18 mouse cellular contexts compared by ENCODE assay signal in the genomic region with DNA sequence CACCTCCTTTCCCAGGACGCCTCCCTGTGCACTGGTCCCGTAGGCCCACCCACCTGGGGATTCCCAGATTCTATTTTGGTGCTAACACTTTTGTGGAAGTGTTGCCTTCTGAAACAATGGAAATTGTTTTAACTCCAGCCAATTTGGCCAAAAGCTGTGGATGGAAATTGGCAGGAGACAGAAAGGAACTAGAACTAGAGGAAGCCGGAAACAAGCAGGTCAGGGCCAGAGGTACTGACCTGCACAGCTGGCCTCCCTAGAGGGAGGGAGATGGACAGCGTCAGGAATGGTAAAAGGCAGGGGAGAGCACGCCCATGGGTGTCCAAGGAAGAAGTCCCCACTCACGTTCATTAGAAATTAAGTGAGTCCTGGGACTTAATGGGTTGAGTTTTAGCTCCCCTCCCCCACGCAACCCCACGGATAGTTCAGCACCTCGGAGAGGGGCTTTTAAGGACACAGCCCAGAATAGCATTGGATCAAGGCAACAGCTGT. TPM values are rescaled to one million over a fixed set of nuclear protein-coding genes. Genes with fewer than 3 reads are reported as not detected.
DNase-seq lines count a peak whose midpoint lies in the region; ATAC-seq and TF ChIP-seq lines count a peak whose summit lies in the region.
"Had no signal": no experiment of that assay in that cellular context is flagged by ENCODE, and none has a peak within 500 bp of the region (broad histone marks: within the 10 kb centered on the region; RNA-seq: fewer than 3 reads in every experiment).

No protein-coding gene starts in this region.

- no peak overlapping the region for H3K4me2 ChIP-seq in lung, embryonic 16.5 days (ENCODE audit: low read depth, low read length)
- H3K4me2 ChIP-seq in limb, embryonic 14.5 days (replicated peaks; ENCODE audit: low read depth, low read length, severe bottlenecking) = no peak overlapping the region
- H3K4me2 ChIP-seq: forebrain, embryonic 15.5 days; heart, embryonic 13.5 days; midbrain, embryonic 15.5 days had no signal

- no peak overlapping the region for H3K9ac ChIP-seq in lung, embryonic 16.5 days (ENCODE audit: low read length)
- no peak overlapping the region for H3K9ac ChIP-seq in limb, embryonic 14.5 days (ENCODE audit: low read depth, low read length, severe bottlenecking)
- H3K9ac ChIP-seq: forebrain, embryonic 15.5 days; heart, embryonic 13.5 days; midbrain, embryonic 15.5 days had no signal

- peak; percentile 39 for DNase-seq in adrenal gland, postnatal 14 days
- DNase-seq in adrenal gland, adult 18-20 months (ENCODE audit: low spot score in 2 of 2) = no peak
- no peak for DNase-seq in lung, adult 18-20 months
- DNase-seq in heart, adult 9 months (ENCODE audit: low spot score in 2 of 2) = peak; percentile 58 to 84
- peak; percentile 29 for DNase-seq in limb, embryonic 14.5 days (ENCODE audit: low spot score)
- DNase-seq in cerebellum, adult 11-12 months = no peak
- no peak for DNase-seq in lung, postnatal 14 days
- DNase-seq: thymus, postnatal 4 days had no signal

- no peaks in the 10 kb centered on the region for H3K36me3 ChIP-seq in lung, embryonic 16.5 days (ENCODE audit: control insufficient read depth, insufficient read depth, low read length)
- no peaks in the 10 kb centered on the region for H3K36me3 ChIP-seq in limb, embryonic 14.5 days (ENCODE audit: control insufficient read depth, insufficient read depth, low read length)
- H3K36me3 ChIP-seq: forebrain, embryonic 15.5 days; heart, embryonic 13.5 days; midbrain, embryonic 15.5 days had no signal

- 0 out of 2 replicates have a peak, but pooled peaks have one; percentile 46 for ATAC-seq in lung, embryonic 16.5 days (ENCODE audit: low read depth)
- ATAC-seq in limb, embryonic 14.5 days (ENCODE audit: low FRiP score, low read depth) = no peak
- ATAC-seq: forebrain, embryonic 15.5 days; intestine, postnatal 0 days; midbrain, embryonic 15.5 days had no signal

- WGBS in lung, embryonic 16.5 days = 40% methylated on average over 9 of the region's 9 CpGs
- WGBS in limb, embryonic 14.5 days = 52% methylated on average over 9 of the region's 9 CpGs

- no peak overlapping the region for H3K27ac ChIP-seq in lung, embryonic 16.5 days (ENCODE audit: low read length)
- no peak overlapping the region for H3K27ac ChIP-seq in limb, embryonic 14.5 days (replicated peaks; ENCODE audit: low read depth, low read length)
- H3K27ac ChIP-seq: forebrain, embryonic 15.5 days; heart, embryonic 13.5 days; midbrain, embryonic 15.5 days had no signal

- H3K9me3 ChIP-seq in lung, embryonic 16.5 days (ENCODE audit: control insufficient read depth, low read length) = no peaks in the 10 kb centered on the region
- no peaks in the 10 kb centered on the region for H3K9me3 ChIP-seq in limb, embryonic 14.5 days (ENCODE audit: control insufficient read depth, low read length)
- H3K9me3 ChIP-seq: forebrain, embryonic 15.5 days; heart, embryonic 13.5 days; midbrain, embryonic 15.5 days had no signal

- H3K27me3 ChIP-seq in lung, embryonic 16.5 days (ENCODE audit: control insufficient read depth, insufficient read depth, low read depth, low read length) = no peaks in the 10 kb centered on the region; the same call in 1 of the 2 replicates
- H3K27me3 ChIP-seq in limb, embryonic 14.5 days (ENCODE audit: control insufficient read depth, insufficient read depth, low read length) = peaks cover 18% of the 10 kb centered on the region; the same call in 1 of the 2 replicates

- no peak for TF ChIP-seq POLR2A in limb, embryonic 14.5 days (IDR thresholded peaks at IDR 0.05; ENCODE audit: borderline replicate concordance, extremely low read depth, insufficient read depth, insufficient read length)

- no peak overlapping the region for H3K4me3 ChIP-seq in lung, embryonic 16.5 days (ENCODE audit: low read length)
- H3K4me3 ChIP-seq in limb, embryonic 14.5 days (replicated peaks; ENCODE audit: low read length) = no peak overlapping the region
- H3K4me3 ChIP-seq: forebrain, embryonic 15.5 days; heart, embryonic 13.5 days; midbrain, embryonic 15.5 days had no signal

- peaks cover 6% of the 10 kb centered on the region; the same call in 1 of the 2 replicates for H3K4me1 ChIP-seq in lung, embryonic 16.5 days (replicated peaks; ENCODE audit: control insufficient read depth, insufficient read depth, low read length)
- H3K4me1 ChIP-seq in limb, embryonic 14.5 days (ENCODE audit: control insufficient read depth, insufficient read depth, low read length) = no peaks in the 10 kb centered on the region; the same call in 1 of the 2 replicates

RNA-seq across cellular contexts. Expression of gene Prnd, which starts 7.1 kb away (rescaled TPM):
- total RNA-seq in adrenal gland, postnatal 14 days (2021) = 0.98 and 2.8 TPM in 2 replicates
- under 1 TPM in 1 of 2 experiments, not detected in 1; 0.67 TPM for total RNA-seq in adrenal gland, adult 18-20 months (2021)
- polyA plus RNA-seq in lung, embryonic 16.5 days (2015; fragmentation: Nextera tagmentation; extraction: Ambion mirVana) = 33.6 and 38.3 TPM in 2 replicates
- 41.2 and 46.2 TPM in 2 replicates for polyA plus RNA-seq in limb, embryonic 14.5 days (2012; rRNA removed)
- polyA plus RNA-seq in limb, embryonic 14.5 days (2014; fragmentation: Nextera tagmentation; extraction: Ambion mirVana) = 44.6 and 50.5 TPM in 2 replicates
- total RNA-seq: common myeloid progenitor, adult 5-6 weeks had no signal

RNA-seq across cellular contexts. Expression of gene Prn, which starts 48.0 kb away (rescaled TPM):
- total RNA-seq in adrenal gland, postnatal 14 days (2021) = 0.79 and 1.1 TPM in 2 replicates
- total RNA-seq in adrenal gland, adult 18-20 months (2021) = not detected
- polyA plus RNA-seq in lung, embryonic 16.5 days (2015; fragmentation: Nextera tagmentation; extraction: Ambion mirVana) = not detected in 2 replicates
- polyA plus RNA-seq in limb, embryonic 14.5 days (2012; rRNA removed) = 0.12 TPM in 1 of 2 replicates, not detected in the other
- not detected in 2 replicates for polyA plus RNA-seq in limb, embryonic 14.5 days (2014; fragmentation: Nextera tagmentation; extraction: Ambion mirVana)
- total RNA-seq: common myeloid progenitor, adult 5-6 weeks; left cerebral cortex, postnatal 10 days had no signal
- polyA plus RNA-seq: brain, embryonic 14.5 days; heart, embryonic 13.5 days; intestine, postnatal 0 days; liver, embryonic 16.5 days; midbrain, embryonic 15.5 days; spleen, adult 2 months had no signal

RNA-seq across cellular contexts. Expression of gene Prnp, which starts 48.0 kb away (rescaled TPM):
- 73.3 and 74.6 TPM in 2 replicates for total RNA-seq in adrenal gland, postnatal 14 days (2021)
- total RNA-seq in adrenal gland, adult 18-20 months (2021) = 100 to 1,000 TPM in 1 of 2 experiments, 10 to 100 TPM in 1; 99.2 to 163 TPM
- 56.7 and 60.4 TPM in 2 replicates for polyA plus RNA-seq in lung, embryonic 16.5 days (2015; fragmentation: Nextera tagmentation; extraction: Ambion mirVana)
- 38.4 and 39.1 TPM in 2 replicates for polyA plus RNA-seq in limb, embryonic 14.5 days (2012; rRNA removed)
- 36.1 and 43.1 TPM in 2 replicates for polyA plus RNA-seq in limb, embryonic 14.5 days (2014; fragmentation: Nextera tagmentation; extraction: Ambion mirVana)

Comparison
In these comparisons a context has a peak if more than half of its experiments do, and no peak if none do; other contexts are left out.
1. DNase-seq: peak in adrenal gland, postnatal 14 days (single experiment), heart, adult 9 months (2 of 2) and limb, embryonic 14.5 days (single experiment); none in adrenal gland, adult 18-20 months (0 of 2), lung, adult 18-20 months (0 of 2), cerebellum, adult 11-12 months (single experiment) and lung, postnatal 14 days (single experiment).